Mouse (Mus musculus) bone marrow macrophage, adult 2 months (primary cell): ENCODE results near the gene Gm45618.

Source experiments
- CTCF ChIP-seq: IDR thresholded peaks from 2 replicates; pipeline ENCODE4 v1.5.1; 2012; ENCODE audit warnings: low read depth, mild to moderate bottlenecking, low read length, moderate library complexity
- POLR2A ChIP-seq: IDR thresholded peaks from 2 replicates; pipeline ENCODE4 v1.6.1; 2012; ENCODE audit warnings: mild to moderate bottlenecking, low read depth, low read length, borderline replicate concordance

- TF ChIP-seq CTCF (no peak), POLR2A (no peak)
Measured at GRCm38 (mm10) chr7:142169836-142170235, 49.3 kb upstream of the Gm45618 start.
